In the genomic region with DNA sequence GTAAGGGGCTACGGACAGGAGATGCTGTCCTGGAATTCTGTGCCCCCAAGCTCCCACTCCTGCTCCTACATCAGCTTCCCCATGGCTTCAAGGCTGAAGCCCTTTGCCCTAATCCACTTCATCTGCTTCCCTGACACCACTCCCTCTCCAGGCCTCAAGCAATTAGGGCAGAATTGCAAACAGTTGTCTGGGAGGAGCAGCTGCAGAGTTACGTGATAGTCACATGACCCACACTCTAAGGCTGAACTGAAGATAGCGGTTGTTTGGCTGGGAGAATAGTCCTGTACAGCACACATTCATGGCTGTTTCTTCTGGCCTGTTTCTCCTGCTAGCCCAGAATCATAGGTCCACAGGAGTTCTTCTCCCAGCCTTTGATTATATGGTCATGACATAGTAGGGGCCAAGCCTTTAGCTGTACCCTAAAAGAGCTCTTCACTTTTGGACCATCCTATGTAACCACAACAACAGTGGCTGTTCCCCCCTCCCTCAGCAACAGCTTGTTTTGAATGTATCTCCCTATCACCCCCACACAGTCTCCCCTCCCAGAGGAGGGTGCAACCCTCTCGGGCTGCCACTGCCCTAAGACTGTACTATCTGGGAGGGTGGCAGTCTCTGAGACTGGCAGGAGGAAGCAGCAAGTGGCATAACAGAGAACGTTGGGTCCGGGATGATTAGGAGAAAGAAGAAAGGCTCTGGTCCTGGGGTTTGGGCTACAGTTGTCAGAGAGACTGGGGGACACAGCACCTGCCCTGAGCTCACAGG, we compare ENCODE assay signal across 11 mouse cellular contexts. TPM values are rescaled to one million over a fixed set of nuclear protein-coding genes. Genes with fewer than 3 reads are reported as not detected.
DNase-seq lines count a peak whose midpoint lies in the region; ATAC-seq lines count a peak whose summit lies in the region.
"Had no signal": no experiment of that assay in that cellular context is flagged by ENCODE, and none has a peak within 500 bp of the region (broad histone marks: within the 10 kb centered on the region; RNA-seq: fewer than 3 reads in every experiment).

No protein-coding gene starts in this region.

- 50% methylated on average over 6 of the region's 6 CpGs for WGBS in hindbrain, embryonic 12.5 days
- WGBS in hindbrain, embryonic 13.5 days: 56% methylated on average over 6 of the region's 6 CpGs
- 55% methylated on average over 6 of the region's 6 CpGs for WGBS in forebrain, embryonic 14.5 days

- ATAC-seq in hindbrain, embryonic 12.5 days (ENCODE audit: low FRiP score): peak; percentile 13; the same call in 1 of the 2 replicates
- no peak for ATAC-seq in hindbrain, embryonic 13.5 days (ENCODE audit: low FRiP score)
- ATAC-seq in forebrain, embryonic 14.5 days: peak; percentile 72
- peak; percentile 73 for ATAC-seq in megakaryocyte progenitor cell, adult 5-6 weeks (replicated peaks; ENCODE audit: poor library complexity)
- ATAC-seq: midbrain, embryonic 16.5 days had no signal

- H3K4me3 ChIP-seq in hindbrain, embryonic 12.5 days: no peak overlapping the region
- no peak overlapping the region for H3K4me3 ChIP-seq in hindbrain, embryonic 13.5 days
- H3K4me3 ChIP-seq in forebrain, embryonic 14.5 days (ENCODE audit: low read depth, low read length): no peak overlapping the region

- no peaks in the 10 kb centered on the region for H3K36me3 ChIP-seq in hindbrain, embryonic 12.5 days
- H3K36me3 ChIP-seq in hindbrain, embryonic 13.5 days: no peaks in the 10 kb centered on the region
- no peaks in the 10 kb centered on the region for H3K36me3 ChIP-seq in forebrain, embryonic 14.5 days (ENCODE audit: control insufficient read depth, insufficient read depth, low read length)

- no peak overlapping the region for H3K9ac ChIP-seq in hindbrain, embryonic 12.5 days
- H3K9ac ChIP-seq in hindbrain, embryonic 13.5 days: no peak overlapping the region
- H3K9ac ChIP-seq in forebrain, embryonic 14.5 days (ENCODE audit: low read length): no peak overlapping the region

- H3K9me3 ChIP-seq in hindbrain, embryonic 12.5 days (replicated peaks): no peaks in the 10 kb centered on the region
- no peaks in the 10 kb centered on the region for H3K9me3 ChIP-seq in hindbrain, embryonic 13.5 days
- no peaks in the 10 kb centered on the region for H3K9me3 ChIP-seq in forebrain, embryonic 14.5 days (replicated peaks; ENCODE audit: control insufficient read depth, low read length)

- no peaks in the 10 kb centered on the region for H3K27me3 ChIP-seq in hindbrain, embryonic 12.5 days
- no peaks in the 10 kb centered on the region for H3K27me3 ChIP-seq in hindbrain, embryonic 13.5 days
- no peaks in the 10 kb centered on the region for H3K27me3 ChIP-seq in forebrain, embryonic 14.5 days (replicated peaks; ENCODE audit: control insufficient read depth, insufficient read depth, low read length)

- H3K4me2 ChIP-seq in hindbrain, embryonic 12.5 days (replicated peaks): no peak overlapping the region
- H3K4me2 ChIP-seq in hindbrain, embryonic 13.5 days: no peak overlapping the region
- H3K4me2 ChIP-seq in forebrain, embryonic 14.5 days (ENCODE audit: low read length): no peak overlapping the region

- no peak overlapping the region for H3K27ac ChIP-seq in hindbrain, embryonic 12.5 days
- H3K27ac ChIP-seq in hindbrain, embryonic 13.5 days: no peak overlapping the region
- no peak overlapping the region for H3K27ac ChIP-seq in forebrain, embryonic 14.5 days (ENCODE audit: low read depth, low read length)

- peaks cover 15% of the 10 kb centered on the region for H3K4me1 ChIP-seq in hindbrain, embryonic 12.5 days
- H3K4me1 ChIP-seq in hindbrain, embryonic 13.5 days (replicated peaks): 0 out of 2 replicates have a peak, but pooled peaks cover 4% of the 10 kb centered on the region
- no peaks in the 10 kb centered on the region; the same call in 1 of the 2 replicates for H3K4me1 ChIP-seq in forebrain, embryonic 14.5 days (ENCODE audit: control insufficient read depth, insufficient read depth, low read length)

- DNase-seq in NIH3T3 (ENCODE audit: low read depth): peak; percentile 79
- peak; percentile 69 for DNase-seq in forebrain, embryonic 14.5 days (ENCODE audit: low spot score)
- no peak for DNase-seq in adrenal gland, postnatal 25 days
- DNase-seq in spleen, postnatal 36 days (ENCODE audit: low spot score in 2 of 2): no peak
- DNase-seq in spleen, postnatal 10 days (ENCODE audit: low spot score in 2 of 2): no peak
- DNase-seq: heart, postnatal 14 days had no signal

RNA-seq across cellular contexts. Expression of gene Clps, which starts 3.8 kb away (rescaled TPM):
- polyA plus RNA-seq in hindbrain, embryonic 12.5 days (2016; fragmentation: Nextera tagmentation; extraction: Ambion mirVana): not detected in 2 replicates
- polyA plus RNA-seq in hindbrain, embryonic 13.5 days (2015; fragmentation: Nextera tagmentation; extraction: Ambion mirVana): 0.58 TPM in 1 of 2 replicates, not detected in the other
- not detected in 2 replicates for polyA plus RNA-seq in forebrain, embryonic 14.5 days (2014; fragmentation: Nextera tagmentation; extraction: Ambion mirVana)
- total RNA-seq in megakaryocyte progenitor cell, adult 5-6 weeks (2015): not detected in 2 replicates
- not detected in 2 replicates for total RNA-seq in megakaryocyte progenitor cell, adult 5-6 weeks (2017)
- not detected in 2 replicates for total RNA-seq in adrenal gland, postnatal 25 days (2021)
- total RNA-seq: heart, postnatal 14 days; layer of hippocampus, postnatal 10 days had no signal
- polyA plus RNA-seq: midbrain, embryonic 16.5 days had no signal

RNA-seq across cellular contexts. Expression of gene Clpsl2, which starts 7.6 kb away (rescaled TPM):
- not detected in 2 replicates for polyA plus RNA-seq in hindbrain, embryonic 12.5 days (2016; fragmentation: Nextera tagmentation; extraction: Ambion mirVana)
- not detected in 2 replicates for polyA plus RNA-seq in hindbrain, embryonic 13.5 days (2015; fragmentation: Nextera tagmentation; extraction: Ambion mirVana)
- not detected in 2 replicates for polyA plus RNA-seq in forebrain, embryonic 14.5 days (2014; fragmentation: Nextera tagmentation; extraction: Ambion mirVana)
- not detected in 2 replicates for total RNA-seq in megakaryocyte progenitor cell, adult 5-6 weeks (2015)
- not detected in 2 replicates for total RNA-seq in megakaryocyte progenitor cell, adult 5-6 weeks (2017)
- not detected in 2 replicates for total RNA-seq in adrenal gland, postnatal 25 days (2021)
- total RNA-seq: heart, postnatal 14 days; layer of hippocampus, postnatal 10 days had no signal
- polyA plus RNA-seq: midbrain, embryonic 16.5 days had no signal

RNA-seq across cellular contexts. Expression of gene Lhfpl5, which starts 18.6 kb away (rescaled TPM):
- 2.0 and 3.4 TPM in 2 replicates for polyA plus RNA-seq in hindbrain, embryonic 12.5 days (2016; fragmentation: Nextera tagmentation; extraction: Ambion mirVana)
- 6.4 and 7.2 TPM in 2 replicates for polyA plus RNA-seq in hindbrain, embryonic 13.5 days (2015; fragmentation: Nextera tagmentation; extraction: Ambion mirVana)
- 3.9 and 4.5 TPM in 2 replicates for polyA plus RNA-seq in forebrain, embryonic 14.5 days (2014; fragmentation: Nextera tagmentation; extraction: Ambion mirVana)
- total RNA-seq in megakaryocyte progenitor cell, adult 5-6 weeks (2015): not detected in 2 replicates
- total RNA-seq in megakaryocyte progenitor cell, adult 5-6 weeks (2017): not detected in 2 replicates
- 1.9 and 2.2 TPM in 2 replicates for total RNA-seq in adrenal gland, postnatal 25 days (2021)
- total RNA-seq: heart, postnatal 14 days had no signal

RNA-seq across cellular contexts. Expression of gene Armc12, which starts 26.2 kb away (rescaled TPM):
- not detected in 2 replicates for polyA plus RNA-seq in hindbrain, embryonic 12.5 days (2016; fragmentation: Nextera tagmentation; extraction: Ambion mirVana)
- polyA plus RNA-seq in hindbrain, embryonic 13.5 days (2015; fragmentation: Nextera tagmentation; extraction: Ambion mirVana): not detected in 2 replicates
- polyA plus RNA-seq in forebrain, embryonic 14.5 days (2014; fragmentation: Nextera tagmentation; extraction: Ambion mirVana): not detected in 2 replicates
- total RNA-seq in megakaryocyte progenitor cell, adult 5-6 weeks (2015): not detected in 2 replicates
- total RNA-seq in megakaryocyte progenitor cell, adult 5-6 weeks (2017): not detected in 2 replicates
- not detected in 2 replicates for total RNA-seq in adrenal gland, postnatal 25 days (2021)
- total RNA-seq: heart, postnatal 14 days; layer of hippocampus, postnatal 10 days had no signal
- polyA plus RNA-seq: midbrain, embryonic 16.5 days had no signal

RNA-seq across cellular contexts. Expression of gene Fkbp5, which starts 39.5 kb away (rescaled TPM):
- polyA plus RNA-seq in hindbrain, embryonic 12.5 days (2016; fragmentation: Nextera tagmentation; extraction: Ambion mirVana): 28.3 and 32.6 TPM in 2 replicates
- polyA plus RNA-seq in hindbrain, embryonic 13.5 days (2015; fragmentation: Nextera tagmentation; extraction: Ambion mirVana): 24.8 and 27.2 TPM in 2 replicates
- polyA plus RNA-seq in forebrain, embryonic 14.5 days (2014; fragmentation: Nextera tagmentation; extraction: Ambion mirVana): 11.7 and 11.9 TPM in 2 replicates
- total RNA-seq in megakaryocyte progenitor cell, adult 5-6 weeks (2015): 25.8 and 30.0 TPM in 2 replicates
- total RNA-seq in megakaryocyte progenitor cell, adult 5-6 weeks (2017): 40.2 and 58.9 TPM in 2 replicates
- total RNA-seq in adrenal gland, postnatal 25 days (2021): 55.9 and 60.1 TPM in 2 replicates

Comparison
In these comparisons a context has a peak if more than half of its experiments do, and no peak if none do; other contexts are left out.
1. DNase-seq: peak in NIH3T3 (single experiment) and forebrain, embryonic 14.5 days (single experiment); none in adrenal gland, postnatal 25 days (single experiment), spleen, postnatal 36 days (0 of 2) and spleen, postnatal 10 days (0 of 2).